Mouse (Mus musculus): ENCODE results near the gene Trabd2b.

The Trabd2b gene

GRCm38 (mm10) chr4:114399821-114400220 lies 6.7 kb upstream of the Trabd2b start:
- no peak for DNase-seq

- DNase-seq = no peak
Measured at GRCm38 (mm10) chr4:114401993-114402731, 4.4 kb upstream of the Trabd2b start.

GRCm38 (mm10) chr4:114405682-114406354 lies 706 bp upstream of the Trabd2b start:
- peak; percentile 95 for DNase-seq

GRCm38 (mm10) chr4:114407516-114407915 lies 992 bp downstream of the Trabd2b start:
- DNase-seq = no peak

GRCm38 (mm10) chr4:114408298-114408697 lies 1.8 kb downstream of the Trabd2b start:
- peak; percentile 31 for DNase-seq

- DNase-seq = peak; percentile 57
Measured at GRCm38 (mm10) chr4:114408890-114409480, 2.5 kb downstream of the Trabd2b start.

- peak; percentile 86 for DNase-seq
Measured at GRCm38 (mm10) chr4:114409511-114409910, 3.0 kb downstream of the Trabd2b start.

- peak; percentile 64 for DNase-seq
Measured at GRCm38 (mm10) chr4:114410026-114410425, 3.5 kb downstream of the Trabd2b start.

- DNase-seq = peak; percentile 55
Measured at GRCm38 (mm10) chr4:114410443-114410842, 3.9 kb downstream of the Trabd2b start.

- DNase-seq = no peak
Measured at GRCm38 (mm10) chr4:114410958-114411661, 4.6 kb downstream of the Trabd2b start.

GRCm38 (mm10) chr4:114411846-114412390 lies 5.4 kb downstream of the Trabd2b start:
- peak; percentile 45 for DNase-seq

GRCm38 (mm10) chr4:114415925-114416645 lies 9.6 kb downstream of the Trabd2b start:
- no peak for DNase-seq

- no peak for DNase-seq
Measured at GRCm38 (mm10) chr4:114420154-114420553, 13.6 kb downstream of the Trabd2b start.

GRCm38 (mm10) chr4:114423084-114423483 lies 16.6 kb downstream of the Trabd2b start:
- no peak for DNase-seq

GRCm38 (mm10) chr4:114425808-114426207 lies 19.3 kb downstream of the Trabd2b start:
- no peak for DNase-seq

GRCm38 (mm10) chr4:114432742-114433141 lies 26.2 kb downstream of the Trabd2b start:
- no peak for DNase-seq

- no peak for DNase-seq
Measured at GRCm38 (mm10) chr4:114433440-114433839, 26.9 kb downstream of the Trabd2b start.

GRCm38 (mm10) chr4:114434766-114435165 lies 28.2 kb downstream of the Trabd2b start:
- DNase-seq = no peak

GRCm38 (mm10) chr4:114435381-114435780 lies 28.9 kb downstream of the Trabd2b start:
- DNase-seq = no peak

GRCm38 (mm10) chr4:114438764-114439163 lies 32.2 kb downstream of the Trabd2b start:
- DNase-seq = no peak

- peak; percentile 70 for DNase-seq
Measured at GRCm38 (mm10) chr4:114442186-114442585, 35.7 kb downstream of the Trabd2b start.

GRCm38 (mm10) chr4:114442661-114443060 lies 36.1 kb downstream of the Trabd2b start:
- DNase-seq = no peak
